Mouse (Mus musculus) hindbrain, embryonic 16.5 days (tissue): ENCODE measurements at regions not wholly inside any gene's neighbourhood (a gene's known extent, or its start where the extent isn't known, plus 50 kb on each side); places are given as distances from the start of the nearest gene placed in this dataset.
"Not testable (repeated sequence)": the region's sequence is repeated elsewhere in the genome, so short reads cannot be mapped to it uniquely, and the experiment has no call there.

Experiments used
- ATAC-seq: fragments of 200-750 bp; cut with Nextera tagmentation; 2 replicates; pipeline ENCODE4 v1.8.0; 2017; ENCODE audit warnings: moderate TSS enrichment, moderate library complexity
- H3K27ac ChIP-seq: fragments of 300-500 bp; sonication (generic); 2 replicates; pipeline ENCODE4 v1.5.1; 2014; ENCODE audit warnings: low read depth, mild to moderate bottlenecking, control low read depth, low read length, moderate library complexity
- H3K27me3 ChIP-seq: fragments of 300-500 bp; sonication (generic); replicated peaks from 2 replicates; pipeline ENCODE4 v1.6.1; 2014; ENCODE audit warnings: low read length; ENCODE audit not compliant: control insufficient read depth, insufficient read depth
- H3K36me3 ChIP-seq: fragments of 300-500 bp; sonication (generic); 2 replicates; pipeline ENCODE4 v1.6.1; 2014; ENCODE audit warnings: mild to moderate bottlenecking, low read length, moderate library complexity, mixed read lengths; ENCODE audit not compliant: control insufficient read depth, insufficient read depth
- H3K4me1 ChIP-seq: fragments of 300-500 bp; sonication (generic); 2 replicates; pipeline ENCODE4 v1.6.1; 2014; ENCODE audit warnings: low read depth, low read length; ENCODE audit not compliant: control insufficient read depth, insufficient read depth
- H3K4me2 ChIP-seq: fragments of 300-500 bp; sonication (generic); 2 replicates; pipeline ENCODE4 v1.6.1; 2014; ENCODE audit warnings: mild to moderate bottlenecking, low read length, control low read depth, moderate library complexity
- H3K4me3 ChIP-seq: fragments of 300-500 bp; sonication (generic); 2 replicates; pipeline ENCODE4 v1.5.1; 2014; ENCODE audit warnings: mild to moderate bottlenecking, low read length, control low read depth, moderate library complexity
- H3K9ac ChIP-seq: fragments of 300-500 bp; sonication (generic); 2 replicates; pipeline ENCODE4 v1.6.1; 2014; ENCODE audit warnings: low read depth, mild to moderate bottlenecking, control low read depth, low read length, moderate library complexity
- H3K9me3 ChIP-seq: fragments of 300-500 bp; sonication (generic); 2 replicates; pipeline ENCODE4 v1.6.1; 2014; ENCODE audit warnings: mild to moderate bottlenecking, low read length, moderate library complexity; ENCODE audit not compliant: control insufficient read depth
- WGBS: fragments of 180-500 bp; shearing (Covaris S2); extraction: QIAGEN DNeasy Blood & Tissue Kit; methylation state at CpG from one replicate; pipeline ENCODE4 v1.1.7; 2014; 5-methylcytosine and 5-hydroxymethylcytosine counted together

- Histone ChIP-seq H3K9me3 (no peaks in the 10 kb centered on the region), H3K36me3 (no peaks in the 10 kb centered on the region), H3K4me3 (no peak overlapping the region), H3K9ac (no peak overlapping the region), H3K4me1 (no peaks in the 10 kb centered on the region), H3K27me3 (no peaks in the 10 kb centered on the region), H3K4me2 (no peak overlapping the region), H3K27ac (no peak overlapping the region)
- ATAC-seq, result no peak
- WGBS, result 85% methylated on average over 5 of the region's 5 CpGs
Observed at GRCm38 (mm10) chr8:114006587-114006986, 126.8 kb upstream of the Nudt7 start.

GRCm38 (mm10) chr8:114007103-114007502 is 126.3 kb upstream of the Nudt7 start:
- Histone ChIP-seq H3K9ac (no peak overlapping the region), H3K9me3 (no peaks in the 10 kb centered on the region), H3K4me1 (no peaks in the 10 kb centered on the region), H3K27me3 (no peaks in the 10 kb centered on the region), H3K4me3 (no peak overlapping the region), H3K27ac (no peak overlapping the region), H3K36me3 (no peaks in the 10 kb centered on the region), H3K4me2 (no peak overlapping the region)
- no peak for ATAC-seq
- WGBS, result 73% methylated on average over 10 of the region's 10 CpGs

GRCm38 (mm10) chr8:114018364-114018763 is 115.0 kb upstream of the Nudt7 start:
- no peak overlapping the region for H3K27ac ChIP-seq

GRCm38 (mm10) chr8:114030141-114030540 is 103.2 kb upstream of the Nudt7 start:
- H3K4me3 ChIP-seq, H3K9me3 ChIP-seq, H3K27me3 ChIP-seq, H3K36me3 ChIP-seq, H3K9ac ChIP-seq, H3K4me2 ChIP-seq, H3K4me1 ChIP-seq, ATAC-seq, H3K27ac ChIP-seq: not testable (repeated sequence)
- WGBS, result 96% methylated on average over 9 of the region's 9 CpGs

More at GRCm38 (mm10) chr8:114018364-114018763, 115.0 kb upstream of the Nudt7 start:
- Histone ChIP-seq H3K36me3 (no peaks in the 10 kb centered on the region), H3K27me3 (no peaks in the 10 kb centered on the region), H3K9ac (no peak overlapping the region), H3K4me3 (no peak overlapping the region), H3K9me3 (no peaks in the 10 kb centered on the region), H3K4me1 (no peaks in the 10 kb centered on the region), H3K4me2 (no peak overlapping the region)
- no peak for ATAC-seq
- WGBS, result 50% methylated on average over 5 of the region's 5 CpGs

- Histone ChIP-seq H3K4me3 (no peak overlapping the region), H3K36me3 (no peaks in the 10 kb centered on the region), H3K9me3 (no peaks in the 10 kb centered on the region), H3K4me1 (no peaks in the 10 kb centered on the region), H3K4me2 (no peak overlapping the region), H3K27me3 (no peaks in the 10 kb centered on the region), H3K27ac (no peak overlapping the region), H3K9ac (no peak overlapping the region)
- WGBS, result 87% methylated on average over 8 of the region's 8 CpGs
- ATAC-seq, result no peak
Observed at GRCm38 (mm10) chr8:114052426-114052825, 80.9 kb upstream of the Nudt7 start.

- Histone ChIP-seq H3K4me1 (no peaks in the 10 kb centered on the region), H3K27me3 (no peaks in the 10 kb centered on the region), H3K9ac (no peak overlapping the region), H3K9me3 (no peaks in the 10 kb centered on the region), H3K27ac (no peak overlapping the region), H3K36me3 (no peaks in the 10 kb centered on the region), H3K4me2 (no peak overlapping the region), H3K4me3 (no peak overlapping the region)
- ATAC-seq, result no peak
Observed at GRCm38 (mm10) chr8:114063566-114063965, 69.8 kb upstream of the Nudt7 start.

GRCm38 (mm10) chr8:114072330-114072729 is 61.0 kb upstream of the Nudt7 start:
- no peaks in the 10 kb centered on the region for H3K4me1 ChIP-seq
- no peaks in the 10 kb centered on the region for H3K36me3 ChIP-seq
- WGBS, result 80% methylated on average over 8 of the region's 8 CpGs
- H3K9ac ChIP-seq, result no peak overlapping the region
- H3K27ac ChIP-seq, result no peak overlapping the region
- H3K27me3 ChIP-seq, result no peaks in the 10 kb centered on the region
- H3K4me3 ChIP-seq, result no peak overlapping the region
- no peak for ATAC-seq
- no peaks in the 10 kb centered on the region for H3K9me3 ChIP-seq
- no peak overlapping the region for H3K4me2 ChIP-seq

- Histone ChIP-seq H3K4me2 (no peak overlapping the region), H3K27ac (no peak overlapping the region), H3K9ac (no peak overlapping the region), H3K4me3 (no peak overlapping the region), H3K36me3 (no peaks in the 10 kb centered on the region), H3K4me1 (no peaks in the 10 kb centered on the region), H3K27me3 (no peaks in the 10 kb centered on the region), H3K9me3 (no peaks in the 10 kb centered on the region)
- WGBS, result 80% methylated on average over 2 of the region's 2 CpGs
- ATAC-seq, result no peak
Observed at GRCm38 (mm10) chr8:114074122-114074521, 59.2 kb upstream of the Nudt7 start.

- WGBS, result 86% methylated on average over 5 of the region's 5 CpGs
- H3K9ac ChIP-seq, result no peak overlapping the region
- no peaks in the 10 kb centered on the region for H3K9me3 ChIP-seq
- H3K27me3 ChIP-seq, result no peaks in the 10 kb centered on the region
- H3K4me2 ChIP-seq, result no peak overlapping the region
- no peak overlapping the region for H3K4me3 ChIP-seq
- no peak overlapping the region for H3K27ac ChIP-seq
- ATAC-seq, result no peak
- no peaks in the 10 kb centered on the region for H3K36me3 ChIP-seq
- H3K4me1 ChIP-seq, result peaks cover 6% of the 10 kb centered on the region
Observed at GRCm38 (mm10) chr8:114076701-114077100, 56.7 kb upstream of the Nudt7 start.
